Mouse (Mus musculus): ENCODE data around the gene Trir. TPM values are rescaled to one million over a fixed set of nuclear protein-coding genes. Genes with fewer than 3 reads are reported as not detected.

The Trir gene
- 100 to 1,000 TPM; 154 TPM for total RNA-seq (2023)

DNA sequence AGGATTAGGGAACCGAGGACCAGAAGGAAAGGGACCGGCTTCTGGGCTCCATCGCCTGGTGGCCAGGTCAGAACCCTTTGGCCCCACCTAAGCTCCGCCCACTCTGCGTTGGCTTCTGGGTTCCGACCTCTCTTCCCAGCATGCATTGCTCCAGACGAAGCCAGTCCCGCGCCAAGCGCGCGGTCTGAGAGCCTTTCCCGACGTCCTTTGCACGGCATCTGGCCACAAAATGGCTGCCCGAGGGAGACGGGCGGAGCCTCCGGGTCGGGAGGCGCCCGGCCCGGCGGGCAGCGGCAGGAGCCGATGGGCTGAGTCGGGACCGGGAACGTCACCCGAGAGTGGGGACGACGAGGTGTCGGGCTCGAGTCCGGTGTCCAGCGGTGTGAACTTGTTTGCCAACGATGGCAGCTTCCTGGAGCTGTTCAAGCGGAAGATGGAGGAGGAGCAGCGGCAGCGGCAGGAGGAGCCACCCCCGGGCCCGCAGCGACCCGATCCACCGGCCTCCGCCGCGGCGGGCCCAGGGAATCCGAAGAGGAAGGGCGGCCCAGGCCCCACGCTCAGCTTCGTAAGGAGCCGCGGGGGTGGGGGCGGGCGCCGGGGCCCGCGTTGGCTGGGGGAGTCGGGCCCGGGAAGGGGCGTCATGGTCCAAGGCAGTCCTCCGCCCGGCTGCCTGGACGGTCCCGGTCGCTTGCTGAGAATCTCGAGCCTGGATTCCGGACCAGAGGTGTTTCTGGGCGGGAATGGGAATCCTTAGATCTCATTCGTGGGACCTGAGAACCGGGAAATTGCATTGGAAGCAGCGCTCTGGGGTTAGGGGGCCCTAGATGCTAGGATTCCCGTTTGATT is at the start of gene Trir:
Gene Trir (plus strand): TSS at position 154 of the 846 bp plus-strand sequence.

DNA sequence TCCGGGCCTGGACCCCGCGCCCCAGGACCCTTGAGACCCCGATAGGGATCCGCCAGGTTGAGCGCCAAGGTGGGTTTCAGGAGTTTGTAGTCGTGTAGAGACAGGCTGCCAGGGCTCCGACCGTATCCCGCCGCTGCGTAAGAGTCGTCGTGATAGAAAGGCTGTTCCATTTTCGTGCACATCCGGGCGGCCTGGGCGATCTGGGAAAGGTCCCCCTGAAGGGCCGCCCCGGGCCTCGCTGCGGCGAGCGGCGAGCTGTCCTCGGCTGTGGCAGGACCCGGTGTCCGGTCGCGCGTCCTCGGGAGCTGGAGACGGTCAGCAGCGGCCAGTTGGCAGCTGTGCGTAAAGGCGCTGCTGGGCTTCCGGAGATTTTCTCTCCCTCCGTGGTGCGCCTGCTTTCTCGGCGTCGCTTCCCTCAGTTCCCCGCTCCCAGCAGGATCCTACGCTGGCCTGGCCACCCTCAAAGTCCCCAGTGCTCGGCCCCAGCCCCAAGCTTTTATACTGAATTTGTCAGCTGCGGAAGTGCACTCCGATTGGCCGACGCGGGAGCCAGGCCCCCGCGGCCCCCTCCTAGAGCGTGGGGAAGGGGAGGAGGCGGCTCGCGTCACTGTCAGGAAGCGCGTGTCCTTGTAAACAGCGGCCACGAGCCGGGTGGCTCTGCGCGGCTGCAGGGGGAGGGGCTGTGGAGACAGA is 48.2 kb upstream of the Trir start, which contains the start of gene Junb:
Gene Junb (minus strand): TSS at position 471 of the 693 bp plus-strand sequence.

DNA sequence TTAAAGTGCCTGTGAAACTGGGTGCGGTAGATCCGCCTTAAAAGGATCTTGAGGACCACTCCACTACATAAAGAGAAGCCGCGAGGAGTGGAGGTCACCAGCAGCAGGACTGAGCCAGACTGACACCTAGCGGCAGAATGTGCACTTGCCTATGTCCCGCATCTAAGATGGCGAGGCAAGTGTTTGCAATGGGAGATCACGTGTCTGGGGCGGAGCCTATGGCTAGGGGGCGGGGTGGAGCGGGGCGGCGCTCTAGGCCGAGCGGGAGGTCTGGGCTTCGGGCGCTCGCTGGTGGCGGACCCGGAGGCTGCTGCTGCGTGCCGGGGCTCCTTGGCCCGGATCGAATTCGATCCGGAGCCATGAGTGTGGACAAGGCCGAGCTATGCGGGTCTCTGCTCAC is 36.3 kb upstream of the Trir start, which contains the start of gene Hook2:
Gene Hook2 (plus strand): TSS at position 255 of the 400 bp plus-strand sequence.

DNA sequence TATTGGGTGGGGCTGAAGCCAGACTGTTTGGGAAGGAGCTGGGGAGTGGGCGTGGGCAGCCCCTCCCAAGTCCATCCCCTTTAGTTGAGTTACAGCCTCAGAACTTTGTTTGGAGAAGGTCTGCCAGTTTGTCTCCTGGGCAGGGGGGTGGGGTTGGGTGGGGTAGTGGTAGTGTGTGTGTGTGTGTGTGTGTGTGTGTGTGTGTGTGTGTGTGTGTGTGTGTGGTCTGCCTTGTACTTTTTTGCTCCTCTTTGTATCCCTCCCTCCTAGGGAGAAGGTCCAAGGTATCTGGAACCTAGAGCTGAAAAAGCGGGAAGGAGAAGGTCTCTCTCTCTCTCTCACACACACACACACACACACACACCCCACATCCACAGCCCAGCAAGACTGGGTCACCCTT is 12.2 kb upstream of the Trir start, which contains the start of gene Best2:
Gene Best2 (minus strand): TSS at position 101 of the 400 bp plus-strand sequence.

DNA sequence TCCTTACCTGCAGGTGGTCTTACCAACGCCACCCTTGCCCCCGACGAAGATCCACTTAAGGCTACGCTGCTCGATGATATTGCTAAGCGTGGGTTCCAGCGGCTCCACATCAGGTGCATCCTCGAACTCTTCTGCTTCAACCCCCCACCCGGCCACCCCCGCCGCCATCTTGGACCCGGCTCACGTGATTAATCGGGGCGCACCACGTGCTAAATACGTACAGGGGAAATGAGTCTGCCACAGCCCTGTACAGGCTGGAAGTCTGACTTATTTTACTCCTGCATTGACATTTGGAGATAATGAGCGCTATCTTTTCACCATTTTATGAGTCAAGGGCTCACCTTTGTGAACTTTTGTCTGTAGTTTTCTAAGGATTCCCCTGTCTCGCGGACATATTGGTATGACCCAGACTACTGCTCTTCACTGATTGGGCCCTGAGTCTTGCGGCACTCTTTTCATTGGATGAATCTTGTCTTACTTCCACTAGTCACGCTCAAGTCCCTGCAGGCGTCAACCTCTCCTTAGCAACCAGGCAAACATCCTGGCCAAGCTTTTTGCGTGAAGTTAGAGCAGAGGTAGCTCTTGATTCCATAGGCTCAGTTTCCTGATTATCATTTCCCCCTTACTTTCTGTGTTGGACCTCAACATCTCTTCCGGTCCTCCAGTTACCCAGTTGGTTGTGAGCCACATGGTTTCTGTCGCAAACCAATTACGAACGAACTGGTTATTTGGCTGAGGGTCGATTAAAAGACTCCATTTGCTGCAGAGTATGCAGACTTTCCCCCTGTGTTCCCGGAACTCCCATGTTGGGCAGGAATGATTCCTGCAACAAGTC is 1.3 kb upstream of the Trir start, which contains the start of gene Asna1:
Gene Asna1 (minus strand): TSS at position 184 of the 835 bp plus-strand sequence.

DNA sequence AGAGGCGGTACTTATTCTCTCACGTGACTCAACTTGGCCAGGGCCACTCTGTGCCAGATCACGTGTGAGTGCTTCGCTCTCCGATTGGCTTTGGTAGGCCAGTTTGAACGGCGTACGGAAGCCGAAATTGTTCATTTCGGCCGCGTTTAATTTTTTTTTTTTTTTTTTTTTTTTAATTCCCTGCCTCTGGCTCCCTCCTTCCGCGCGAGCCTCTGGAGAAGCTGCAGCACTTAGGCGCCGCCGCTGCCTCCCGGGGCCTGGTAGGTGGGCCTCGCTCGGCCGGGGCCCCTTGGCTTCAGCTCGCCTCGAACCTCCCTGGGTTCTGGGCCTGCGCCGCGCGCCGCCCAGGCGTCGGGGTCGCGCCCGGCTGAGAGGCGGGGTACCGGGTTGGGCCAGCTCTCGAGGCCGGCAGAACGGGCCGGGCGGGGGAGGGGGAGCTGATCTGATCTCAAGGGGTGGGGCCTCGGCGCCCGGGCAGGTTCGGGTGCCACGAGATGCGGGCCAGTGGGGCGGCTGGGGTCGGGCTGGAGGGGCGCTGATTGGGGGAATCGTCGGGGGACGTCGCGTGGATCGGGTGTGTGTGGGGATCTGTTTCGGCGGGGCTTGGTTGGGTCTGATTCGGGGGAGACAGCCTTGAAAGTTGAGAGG is 10.2 kb downstream of the Trir start, which contains the start of gene Tnpo2:
Gene Tnpo2 (plus strand): TSS at position 198 of the 648 bp plus-strand sequence.

DNA sequence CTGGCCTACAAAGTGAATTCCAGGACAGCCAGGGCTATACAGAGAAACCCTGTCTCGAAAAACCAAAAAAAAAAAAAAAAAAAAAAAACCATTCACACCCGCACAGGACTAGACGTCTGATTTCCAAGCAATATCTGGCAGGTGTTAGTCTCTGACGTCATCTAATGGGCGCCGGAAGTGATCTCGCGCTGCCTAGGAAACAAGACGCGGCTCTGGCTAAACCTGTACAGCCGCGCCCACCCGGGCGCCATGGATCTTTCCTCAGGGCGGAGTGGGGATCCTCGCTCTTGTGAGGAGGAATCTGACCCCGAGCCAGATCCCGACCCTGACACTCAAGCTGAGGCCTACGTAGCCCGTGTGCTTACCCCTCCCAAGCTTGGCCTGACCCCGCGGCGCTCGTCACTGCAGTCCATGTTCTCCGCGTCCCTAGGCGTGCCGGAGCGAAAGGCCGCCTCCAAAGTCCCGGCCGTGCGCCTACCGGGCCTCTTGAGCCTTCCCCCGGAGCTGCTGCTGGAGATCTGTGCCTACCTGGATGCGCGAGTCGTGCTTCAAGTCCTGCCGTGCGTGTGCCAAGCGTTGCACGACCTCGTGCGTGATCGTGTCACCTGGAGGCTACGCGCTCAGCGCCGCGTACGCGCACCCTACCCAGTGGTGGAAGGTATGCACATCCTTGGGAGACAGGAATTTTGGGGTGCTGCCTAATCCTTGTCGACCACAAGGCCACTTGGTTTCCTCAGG is 33.4 kb downstream of the Trir start, which contains the start of gene Fbxw9:
Gene Fbxw9 (plus strand): TSS at position 177 of the 738 bp plus-strand sequence.

DNA sequence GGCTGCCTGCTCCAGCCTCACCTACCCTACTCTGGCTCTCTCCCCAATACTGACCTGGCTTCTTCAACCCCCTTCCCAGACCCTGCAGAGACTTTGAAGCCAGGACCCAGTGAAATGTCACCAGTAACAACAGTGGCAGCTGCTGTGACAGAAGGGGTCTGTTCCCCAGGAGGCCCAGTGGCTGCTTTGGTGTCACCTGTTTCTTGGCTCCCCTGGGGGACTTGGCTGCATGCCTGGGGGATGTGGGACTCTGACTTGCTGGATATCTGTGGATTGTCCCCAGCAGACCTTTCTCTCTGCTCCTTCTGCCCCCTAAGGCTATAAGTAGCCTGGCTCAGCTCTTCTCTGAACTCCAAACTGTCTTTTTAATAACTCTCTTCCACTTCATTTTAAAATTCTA is 41.4 kb downstream of the Trir start, which contains the start of gene Gm5741:
Gene Gm5741 (minus strand): TSS at position 1 of the 400 bp plus-strand sequence.

DNA sequence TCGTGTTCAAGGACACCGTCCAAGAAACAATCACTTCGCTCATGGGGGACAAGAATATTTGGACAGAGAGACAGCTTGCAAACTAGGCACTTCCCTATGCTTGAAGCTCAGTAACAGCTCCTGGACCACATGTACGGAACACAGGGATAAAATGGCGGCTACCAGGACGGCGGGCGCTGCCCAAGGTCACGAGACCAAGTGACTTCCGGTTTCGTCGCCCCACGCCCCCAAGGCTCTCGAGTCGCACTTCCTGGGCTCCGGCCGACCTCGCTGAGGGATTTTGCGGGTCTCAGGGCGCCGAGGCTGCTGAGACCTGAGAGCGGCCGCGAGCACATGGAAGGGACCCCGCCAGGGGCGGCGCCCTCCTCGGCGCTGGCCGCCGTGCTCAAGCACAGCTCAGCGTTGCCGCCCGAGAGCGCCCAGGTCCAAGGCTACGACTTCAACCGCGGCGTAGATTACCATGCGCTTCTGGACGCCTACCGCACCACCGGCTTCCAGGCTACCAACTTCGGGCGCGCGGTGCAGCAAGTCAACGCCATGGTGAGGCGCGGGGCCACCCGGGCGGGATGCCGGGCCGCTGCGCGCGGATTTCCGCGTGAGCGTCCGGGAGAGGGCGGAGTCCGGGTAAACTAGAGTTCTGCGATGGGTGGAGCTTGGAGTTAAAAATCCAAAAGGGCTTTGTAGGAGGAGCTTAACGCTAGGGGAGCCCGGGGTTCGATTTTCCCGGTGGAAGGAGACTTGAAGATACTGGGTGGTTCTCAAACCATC is 45.1 kb downstream of the Trir start, which contains the start of gene Dhps:
Gene Dhps (plus strand): TSS at position 244 of the 768 bp plus-strand sequence.

Other genes starting within 250 kb of the Trir start
- 10 to 100 TPM; 22.4 to 35.3 TPM for gene Nfix, start 226.5 kb upstream of the Trir start, total RNA-seq (2023)
- gene Dand5, start 204.0 kb upstream of the Trir start, total RNA-seq (2023): 1 to 10 TPM; 1.2 to 1.9 TPM
- 1 to 10 TPM; 6.7 to 9.4 TPM for gene Gadd45gip1, start 195.3 kb upstream of the Trir start, total RNA-seq (2023)
- gene Rad23a, start 186.2 kb upstream of the Trir start, total RNA-seq (2023): 10 to 100 TPM; 45.1 to 61.6 TPM
- 100 to 1,000 TPM; 331 to 384 TPM for gene Calr, start 179.9 kb upstream of the Trir start, total RNA-seq (2023)
- 10 to 100 TPM; 27.1 to 36.2 TPM for gene Farsa, start 169.8 kb upstream of the Trir start, total RNA-seq (2023)
- gene Syce2, start 154.7 kb upstream of the Trir start, total RNA-seq (2023): 10 to 100 TPM; 14.8 to 20.6 TPM
- gene Gcdh, start 132.9 kb upstream of the Trir start, total RNA-seq (2023): 10 to 100 TPM in 1 of 2 experiments, 1 to 10 TPM in 1; 9.6 to 11.3 TPM
- 10 to 100 TPM; 21.1 to 28.8 TPM for gene Klf1, start 124.9 kb upstream of the Trir start, total RNA-seq (2023)
- gene Dnase2a, start 118.3 kb upstream of the Trir start, total RNA-seq (2023): 10 to 100 TPM; 20.0 to 24.8 TPM
- gene Mast1, start 89.5 kb upstream of the Trir start, total RNA-seq (2023): not detected
- not detected for gene Rtbdn, start 79.8 kb upstream of the Trir start, total RNA-seq (2023)
- not detected for gene Gm49661, start 57.4 kb upstream of the Trir start, total RNA-seq (2023)
- gene Prdx2, start 57.2 kb upstream of the Trir start, total RNA-seq (2023): 100 to 1,000 TPM; 117 to 203 TPM
- 10 to 100 TPM; 35.2 to 37.9 TPM for gene Rnaseh2a, start 57.1 kb upstream of the Trir start, total RNA-seq (2023)
- gene Junb, start 48.1 kb upstream of the Trir start, total RNA-seq (2023): 1,000 to 10,000 TPM; 1,182 to 1,374 TPM
- gene Hook2, start 36.2 kb upstream of the Trir start, total RNA-seq (2023): 1 to 10 TPM in 1 of 2 experiments, under 1 TPM in 1; 0.83 to 1.1 TPM
- not detected for gene Best2, start 12.3 kb upstream of the Trir start, total RNA-seq (2023)
- gene Asna1, start 1.5 kb upstream of the Trir start, total RNA-seq (2023): 10 to 100 TPM; 56.3 to 62.0 TPM
- gene Tnpo2, start 10.1 kb downstream of the Trir start, total RNA-seq (2023): 10 to 100 TPM; 34.3 to 53.0 TPM
- gene Fbxw9, start 33.2 kb downstream of the Trir start, total RNA-seq (2023): 1 to 10 TPM; 4.8 to 6.4 TPM
- gene Gm5741, start 41.2 kb downstream of the Trir start, total RNA-seq (2023): not detected
- 10 to 100 TPM; 35.8 to 38.4 TPM for gene Dhps, start 44.9 kb downstream of the Trir start, total RNA-seq (2023)
- gene Wdr83os, start 53.9 kb downstream of the Trir start, total RNA-seq (2023): 10 to 100 TPM; 36.7 TPM
- 10 to 100 TPM; 12.1 to 19.5 TPM for gene Wdr83, start 54.5 kb downstream of the Trir start, total RNA-seq (2023)
- gene Man2b1, start 56.4 kb downstream of the Trir start, total RNA-seq (2023): 100 to 1,000 TPM; 291 to 306 TPM
- gene Zfp791, start 96.3 kb downstream of the Trir start, total RNA-seq (2023): not detected
- gene Cks1brt, start 125.1 kb downstream of the Trir start, total RNA-seq (2023): not detected
- gene Olfr371, start 199.2 kb downstream of the Trir start, total RNA-seq (2023): not detected